Mouse (Mus musculus): ENCODE measurements at regions not wholly inside any gene's neighbourhood (a gene's known extent, or its start where the extent isn't known, plus 50 kb on each side); places are given as distances from the start of the nearest gene placed in this dataset.

DNA sequence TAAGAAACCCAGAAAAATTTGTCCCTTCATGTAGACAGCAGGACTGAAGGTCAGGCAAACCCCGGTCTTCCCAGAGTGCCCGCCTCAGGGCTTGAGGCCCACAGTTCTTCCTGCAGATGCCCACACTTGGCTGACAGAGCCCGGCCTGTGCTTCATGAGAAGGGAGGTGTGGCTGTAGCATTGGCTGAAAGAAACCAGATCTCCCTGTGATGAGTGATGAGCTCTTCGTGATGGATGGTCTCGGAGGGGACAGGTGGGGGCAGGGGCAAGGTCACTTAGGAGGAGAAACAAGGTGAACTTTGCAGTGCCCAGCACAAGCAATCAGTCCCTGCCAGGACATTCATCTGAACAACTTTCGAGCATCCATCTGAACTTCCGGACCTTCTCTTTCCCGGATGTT is 298.7 kb upstream of the Ddhd1 start:
- no peak for DNase-seq (ENCODE audit: low read depth, low spot score)
- 84% methylated on average over 8 of the region's 8 CpGs for WGBS

DNA sequence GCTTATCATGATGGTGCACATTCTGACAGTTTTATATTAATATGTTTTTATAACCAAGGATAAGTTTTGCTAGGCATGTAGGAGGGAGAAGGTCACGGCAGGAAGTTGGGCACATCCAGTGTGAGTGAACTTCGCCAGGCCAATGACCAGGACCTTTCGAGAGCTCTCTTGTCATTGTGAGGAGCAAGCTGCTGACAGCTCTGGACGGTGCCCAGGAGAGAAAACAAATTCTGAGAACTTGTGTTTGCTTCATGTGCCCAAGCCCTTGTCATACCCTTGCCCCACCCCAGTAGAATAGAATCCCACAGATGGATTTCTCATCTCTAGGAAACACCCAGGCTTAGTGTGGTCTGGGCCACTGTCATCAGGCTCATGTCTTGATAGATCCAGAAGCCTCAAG is 304.5 kb upstream of the Ddhd1 start:
- DNase-seq (ENCODE audit: low read depth, low spot score), result no peak
- WGBS, result 88% methylated on average over 4 of the region's 4 CpGs

DNA sequence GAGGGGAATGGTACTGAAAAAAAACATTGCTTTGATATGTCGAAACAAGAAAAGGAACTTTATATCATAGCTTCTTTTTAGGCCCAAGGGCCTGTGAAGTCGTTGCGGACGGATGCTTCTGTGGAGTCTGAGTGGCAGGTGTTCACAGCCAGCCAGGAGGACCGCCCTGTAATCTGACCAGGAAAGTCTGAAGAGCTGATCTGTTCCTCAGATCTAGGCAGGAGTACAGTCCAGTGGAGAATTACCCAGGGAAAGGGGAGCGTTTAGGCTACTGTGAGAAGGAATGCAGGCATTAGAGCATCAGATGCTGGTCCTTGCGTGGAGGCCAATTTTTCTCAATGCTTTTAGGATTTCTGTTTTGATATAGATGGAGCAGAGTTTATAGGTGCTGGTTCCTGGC is 306.1 kb upstream of the Ddhd1 start:
- DNase-seq (ENCODE audit: low read depth, low spot score), result no peak
- 77% methylated on average over 7 of the region's 7 CpGs for WGBS

DNA sequence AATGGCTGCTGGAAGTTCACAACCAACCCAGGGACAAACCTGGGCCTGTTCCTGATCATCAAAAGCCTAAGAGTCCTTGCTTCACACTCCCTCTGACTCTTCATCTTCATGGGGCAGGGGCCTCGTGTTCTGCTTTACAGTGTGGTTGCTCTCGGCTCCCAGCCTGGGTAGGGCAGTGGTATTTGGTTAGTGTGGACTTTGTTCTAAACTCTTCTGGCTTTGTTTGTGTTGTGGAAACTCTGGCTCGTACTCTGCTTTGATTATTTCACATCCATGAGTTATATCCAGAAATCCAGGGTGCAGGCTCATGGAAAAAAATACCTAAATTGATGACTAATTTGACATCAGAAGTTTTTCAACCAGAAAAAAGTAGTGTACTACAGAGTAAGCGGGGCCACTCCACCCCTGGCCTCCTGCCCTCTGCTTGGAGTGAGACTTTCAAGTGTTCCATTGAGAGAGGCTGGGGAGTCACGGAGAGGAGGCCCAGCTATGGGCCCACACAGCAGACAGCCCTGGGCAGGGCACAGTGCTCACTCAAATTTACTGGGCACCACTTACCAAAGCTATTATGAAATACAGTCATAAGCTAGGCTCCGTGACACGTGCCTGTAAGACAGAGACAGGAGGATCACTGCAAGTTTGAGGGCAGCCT is 325.4 kb upstream of the Ddhd1 start:
- no peak for DNase-seq (ENCODE audit: low read depth, low spot score)
- 25% methylated on average over 7 of the region's 7 CpGs for WGBS

DNA sequence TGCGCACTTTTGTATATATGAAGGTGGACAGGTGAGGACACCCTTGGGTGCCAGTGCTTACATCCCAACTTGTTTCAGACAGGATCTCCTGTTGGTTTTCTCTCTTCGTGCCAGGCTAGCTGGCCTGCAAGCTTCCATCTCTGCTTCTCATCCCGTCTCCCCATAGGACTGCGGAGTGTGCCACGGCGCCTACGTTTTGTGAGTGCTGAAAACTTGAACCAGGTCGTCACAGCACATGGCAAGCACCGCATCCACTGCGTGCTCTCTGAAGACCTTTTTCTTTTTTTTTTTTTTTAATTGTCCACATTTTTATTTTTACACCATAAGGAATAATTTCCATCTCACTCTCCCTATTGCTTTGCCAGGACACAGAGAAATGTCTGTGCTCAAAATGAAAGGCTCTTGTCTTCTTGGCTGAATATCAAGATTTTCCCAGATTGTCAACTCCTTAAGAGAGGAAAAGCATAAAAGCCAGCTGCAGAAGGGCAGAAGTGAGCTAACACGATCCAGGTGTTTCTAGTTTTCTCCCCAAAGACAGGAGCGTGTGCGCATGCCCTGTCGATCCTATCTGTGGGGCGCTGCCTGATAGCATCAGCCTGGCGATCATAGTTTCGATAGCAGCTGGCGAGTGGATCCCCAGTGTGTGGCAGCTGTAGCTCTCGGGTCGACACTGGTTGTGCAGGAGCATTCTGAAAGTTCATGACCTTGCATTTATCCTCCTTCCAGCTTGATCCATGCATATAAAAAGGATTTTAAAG is 326.4 kb upstream of the Ddhd1 start:
- 71% methylated on average over 20 of the region's 20 CpGs for WGBS
- no peak for DNase-seq (ENCODE audit: low read depth, low spot score)

DNA sequence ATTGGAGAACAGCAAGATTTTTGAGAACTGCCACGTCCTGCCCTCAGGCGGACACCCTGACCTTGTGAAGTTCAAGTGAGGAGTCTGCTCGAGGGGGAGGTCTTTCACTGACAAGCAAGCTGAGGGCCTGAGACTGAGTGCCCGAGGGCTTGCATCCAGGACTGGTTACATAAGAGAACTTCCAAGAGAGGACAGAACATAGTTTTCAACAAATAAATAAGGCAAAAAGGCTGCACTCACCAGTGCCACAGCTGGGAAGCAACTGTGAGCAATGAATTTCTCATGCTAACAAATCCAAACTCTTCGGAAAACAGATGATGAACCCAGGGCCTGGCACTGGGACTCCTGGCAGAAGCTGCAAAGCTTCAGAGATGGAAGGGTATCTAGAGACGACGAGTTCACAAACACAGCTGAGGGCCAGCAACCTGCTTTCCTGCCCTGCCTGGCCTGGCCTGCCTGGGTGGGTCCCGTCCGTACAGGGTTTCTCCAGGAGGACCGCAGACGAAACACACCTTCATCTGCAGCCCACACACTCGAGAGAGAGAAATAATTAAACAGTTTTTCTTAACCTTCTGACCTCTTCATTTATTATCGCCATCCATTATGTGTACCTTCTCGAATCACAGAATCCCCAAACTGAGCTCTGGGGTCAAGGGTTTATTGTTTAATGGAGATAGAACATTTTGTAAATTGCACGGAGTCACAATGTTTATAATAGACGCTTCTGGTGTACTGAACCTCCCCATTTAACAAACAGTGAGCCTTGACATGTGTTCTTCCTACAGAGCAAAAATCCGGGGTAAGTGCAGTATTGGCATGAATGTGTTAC is 334.3 kb upstream of the Ddhd1 start:
- DNase-seq (ENCODE audit: low read depth, low spot score), result no peak
- WGBS, result 37% methylated on average over 17 of the region's 17 CpGs

DNA sequence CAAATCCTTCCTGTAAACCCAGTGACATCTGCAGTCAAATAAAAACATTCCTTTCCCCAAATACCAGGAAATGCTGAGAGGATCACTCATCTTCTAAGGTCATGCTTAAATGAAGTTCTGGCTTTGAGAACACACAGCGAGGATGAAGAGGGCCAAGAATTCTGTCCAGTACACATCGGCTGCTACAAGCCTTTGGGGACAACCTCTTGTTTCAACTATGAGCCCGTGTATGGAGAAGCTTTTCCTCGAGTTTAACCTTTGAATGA is 334.9 kb upstream of the Ddhd1 start:
- no peak for DNase-seq (ENCODE audit: low read depth, low spot score)
- 44% methylated on average over 4 of the region's 4 CpGs for WGBS

DNA sequence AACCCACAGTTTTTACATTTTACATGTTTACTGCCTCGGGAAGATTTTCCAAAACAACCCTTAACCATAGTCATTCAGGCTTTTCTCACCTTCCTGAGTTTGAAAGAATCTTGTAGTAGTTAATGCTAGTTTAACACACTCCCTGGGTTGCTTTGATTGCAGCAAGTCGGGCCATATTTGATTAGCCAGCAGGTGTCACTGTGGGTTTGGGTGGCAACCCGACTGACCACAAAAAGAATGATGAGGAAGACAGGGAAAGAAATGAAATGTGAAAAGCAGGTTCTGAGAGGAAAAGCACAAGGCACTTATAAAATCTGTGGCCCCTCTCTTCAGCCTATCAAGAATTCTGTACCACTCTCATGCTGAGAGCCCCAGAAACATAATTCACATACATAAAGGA is 335.7 kb upstream of the Ddhd1 start:
- DNase-seq (ENCODE audit: low read depth, low spot score), result no peak
- WGBS, result 5% methylated on average over 3 of the region's 3 CpGs

DNA sequence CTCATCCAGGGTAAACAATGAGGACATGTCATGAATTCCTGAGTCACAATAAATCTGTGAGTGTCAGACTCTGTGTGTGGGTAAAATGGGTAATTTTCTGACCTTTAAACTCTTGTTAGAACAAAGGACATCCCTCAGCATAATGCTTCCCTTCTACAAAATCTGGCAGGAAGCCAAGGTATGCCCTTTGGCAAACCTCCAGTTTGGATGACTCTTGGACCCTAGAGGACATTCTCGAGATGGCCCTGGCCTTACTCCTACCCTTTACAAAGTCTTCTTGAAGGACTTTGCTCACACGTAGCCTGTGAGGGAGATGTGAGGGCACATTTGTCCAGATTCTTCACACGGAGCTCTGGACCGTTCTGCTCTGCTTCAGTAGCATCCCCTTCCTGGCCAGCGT is 338.8 kb upstream of the Ddhd1 start:
- no peak for DNase-seq (ENCODE audit: low read depth, low spot score)
- WGBS, result 25% methylated on average over 5 of the region's 5 CpGs

DNA sequence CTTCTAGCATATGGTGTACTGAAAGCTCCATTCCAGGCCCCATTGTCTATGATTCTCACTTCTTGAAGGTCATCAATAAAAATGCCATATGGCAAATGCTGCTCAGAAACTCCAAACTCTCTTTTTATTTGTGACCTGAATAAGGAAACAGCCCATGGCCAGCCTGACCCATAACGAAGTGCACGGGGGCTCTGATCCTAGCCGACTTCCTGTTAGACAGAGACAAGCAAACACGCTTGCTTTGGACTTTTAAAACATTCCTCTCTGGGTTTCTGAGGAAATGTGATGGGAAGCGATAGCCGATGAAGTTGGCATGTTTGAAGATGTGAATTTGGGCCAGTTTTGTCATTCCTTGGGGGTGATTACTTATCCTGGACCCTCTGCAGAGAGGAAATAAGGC is 346.1 kb upstream of the Ddhd1 start:
- no peak for DNase-seq (ENCODE audit: low read depth, low spot score)
- WGBS, result 80% methylated on average over 6 of the region's 6 CpGs

DNA sequence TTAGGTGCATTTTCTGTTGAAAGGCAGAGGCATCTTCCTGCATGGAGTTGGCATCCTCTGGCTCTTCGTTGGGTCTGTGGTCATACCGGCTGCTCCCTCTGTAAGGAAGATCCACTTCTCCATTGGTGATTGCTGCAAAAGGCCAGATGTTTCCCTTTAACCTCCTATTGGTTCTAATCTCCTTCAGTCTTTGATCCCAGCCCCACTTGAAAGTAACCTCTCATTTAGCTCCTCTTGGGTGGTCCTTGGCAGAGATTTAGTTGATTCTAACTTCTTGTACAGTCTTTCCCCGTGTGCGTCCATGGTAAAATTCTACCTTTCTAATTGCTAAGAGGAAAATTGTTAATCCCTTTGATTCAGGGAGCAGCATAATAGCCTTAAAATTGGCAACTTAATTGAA is 347.4 kb upstream of the Ddhd1 start:
- no peak for DNase-seq (ENCODE audit: low read depth, low spot score)
- 81% methylated on average over 4 of the region's 4 CpGs for WGBS

DNA sequence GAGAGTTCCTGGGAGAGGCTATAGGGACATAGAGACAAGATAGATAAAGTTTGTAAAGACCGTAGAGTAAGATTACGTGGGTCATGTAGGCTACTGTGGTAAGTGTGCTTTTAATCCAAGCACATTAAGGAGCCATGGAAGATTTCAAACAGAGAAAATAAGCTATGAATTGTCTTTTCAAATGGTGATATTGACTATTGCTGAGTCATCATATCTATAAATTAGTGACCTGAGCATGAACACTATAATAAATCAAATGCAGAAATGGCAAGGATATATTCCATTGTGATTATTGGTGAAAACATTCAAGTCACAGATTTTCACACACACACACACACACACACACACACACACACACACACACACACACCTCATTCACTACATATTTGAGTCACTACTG is 355.3 kb upstream of the Ddhd1 start:
- DNase-seq (ENCODE audit: low read depth, low spot score), result no peak
- 98% methylated on average over 2 of the region's 2 CpGs for whole genome bisulfite sequencing

DNA sequence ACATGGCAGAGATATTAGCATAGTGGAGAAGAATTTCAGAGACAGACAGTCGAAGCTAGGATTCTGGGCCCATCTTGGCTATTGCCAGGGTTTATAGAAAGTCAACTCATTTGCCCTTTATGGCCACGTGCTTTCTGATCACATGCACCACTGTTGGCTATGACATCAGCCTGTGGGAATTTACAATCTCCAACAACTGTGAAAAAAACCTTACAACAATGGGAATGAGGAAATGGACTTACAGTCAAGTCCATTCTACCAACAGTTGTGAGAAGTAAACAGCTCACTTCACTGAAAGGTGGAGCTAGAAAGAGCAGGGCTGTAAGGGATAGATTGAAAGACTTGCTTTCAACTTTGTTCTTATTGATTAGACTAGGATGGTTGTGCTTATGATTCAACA is 356.1 kb upstream of the Ddhd1 start:
- DNase-seq (ENCODE audit: low read depth, low spot score), result peak; percentile 39
- 16% methylated on average over 2 of the region's 2 CpGs for WGBS

DNA sequence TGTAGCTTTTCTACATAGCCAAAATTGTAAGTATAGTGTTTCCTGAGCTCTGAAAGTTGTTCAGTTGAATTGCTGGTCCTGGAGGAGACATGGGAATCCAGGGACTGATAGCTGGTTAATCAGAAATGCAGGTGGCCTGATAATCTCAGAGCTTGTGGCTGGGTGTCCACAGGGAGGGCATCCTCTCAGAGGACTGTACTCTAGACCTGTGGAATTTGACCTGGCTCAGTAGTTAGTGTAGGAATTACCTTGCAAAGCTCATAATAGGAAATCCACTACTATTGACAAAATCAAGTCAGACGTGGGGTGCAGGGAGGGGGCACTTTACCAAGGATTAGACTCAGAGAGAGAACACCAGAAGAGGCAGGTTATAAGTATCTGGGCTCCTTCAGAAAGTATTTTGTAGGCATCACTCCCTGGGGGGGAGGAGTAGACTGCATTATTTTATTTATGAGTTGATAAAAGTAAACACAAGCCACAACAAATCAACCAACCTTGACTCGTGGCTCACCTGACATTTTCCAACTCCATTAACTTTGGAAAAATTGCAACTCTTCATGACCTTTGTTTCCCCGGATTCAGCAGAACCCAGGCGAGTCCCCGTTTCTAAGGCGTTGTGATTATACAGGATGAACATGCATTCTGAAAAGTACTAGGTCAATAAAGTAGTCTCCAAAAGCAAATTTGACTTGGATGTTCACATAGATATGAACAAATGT is 357.9 kb upstream of the Ddhd1 start:
- 68% methylated on average over 6 of the region's 6 CpGs for WGBS
- no peak for DNase-seq (ENCODE audit: low read depth, low spot score)

DNA sequence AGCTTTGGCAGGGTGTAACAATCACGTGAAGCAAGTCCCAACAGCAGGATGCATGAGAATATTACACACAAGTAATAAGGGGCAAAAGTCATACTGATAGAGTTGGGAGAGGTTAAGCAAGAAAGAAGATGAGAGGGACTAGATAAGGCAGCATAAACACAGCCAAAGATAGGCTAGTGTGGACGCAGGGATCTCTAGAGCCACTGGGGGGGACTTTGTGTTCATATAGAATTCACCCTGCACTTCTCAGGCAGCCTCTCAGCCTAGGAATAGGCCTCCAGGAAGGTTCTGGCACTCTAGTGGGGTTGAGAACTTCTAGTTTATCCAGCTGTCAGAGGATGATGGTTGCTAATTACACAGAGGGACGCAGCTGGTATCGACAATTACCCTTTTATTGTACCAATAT is 358.8 kb upstream of the Ddhd1 start:
- WGBS, result 12% methylated on average over 4 of the region's 4 CpGs
- peak; percentile 27 for DNase-seq (ENCODE audit: low read depth, low spot score)

DNA sequence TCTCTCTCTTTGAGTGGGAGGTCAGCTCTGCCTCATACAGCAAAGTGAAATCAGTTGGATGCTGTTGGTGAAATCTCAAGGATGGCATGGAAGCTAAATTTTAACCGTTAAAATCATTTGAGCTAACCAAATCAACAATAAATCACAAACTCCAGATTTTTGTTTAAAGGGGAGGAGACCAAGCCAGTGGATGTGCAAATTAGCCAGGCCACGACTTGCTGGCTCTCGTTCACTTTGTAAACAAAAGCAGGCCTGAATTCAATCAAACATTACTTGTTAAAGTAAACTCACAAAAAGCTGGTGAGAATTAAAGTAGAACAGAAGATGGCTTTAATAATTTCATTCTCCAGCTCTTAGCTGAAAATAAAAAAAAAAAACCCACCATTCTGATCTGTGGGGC is 359.3 kb upstream of the Ddhd1 start:
- 20% methylated on average over 3 of the region's 3 CpGs for WGBS
- DNase-seq (ENCODE audit: low read depth, low spot score), result no peak

DNA sequence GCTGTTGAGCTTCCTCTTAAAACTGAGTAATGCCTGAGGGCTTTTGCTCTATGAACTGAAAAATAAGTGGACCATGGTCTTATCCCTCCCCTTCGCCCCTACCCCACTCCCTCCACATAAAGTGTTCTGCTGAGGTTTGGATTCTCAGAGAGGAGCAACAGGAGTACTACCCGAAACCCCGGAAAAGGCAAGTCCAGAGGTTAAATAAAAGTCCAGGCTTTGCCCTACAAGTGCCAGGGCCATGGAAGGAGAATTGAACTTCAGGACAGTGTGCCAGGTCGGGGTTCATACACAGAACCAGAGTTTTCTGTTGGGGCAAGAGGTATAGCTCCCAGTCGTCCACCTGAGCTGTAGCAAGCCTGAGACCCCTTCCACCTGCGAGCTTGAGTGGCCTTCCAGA is 360.0 kb upstream of the Ddhd1 start:
- no peak for DNase-seq (ENCODE audit: low read depth, low spot score)
- WGBS, result 78% methylated on average over 6 of the region's 6 CpGs

DNA sequence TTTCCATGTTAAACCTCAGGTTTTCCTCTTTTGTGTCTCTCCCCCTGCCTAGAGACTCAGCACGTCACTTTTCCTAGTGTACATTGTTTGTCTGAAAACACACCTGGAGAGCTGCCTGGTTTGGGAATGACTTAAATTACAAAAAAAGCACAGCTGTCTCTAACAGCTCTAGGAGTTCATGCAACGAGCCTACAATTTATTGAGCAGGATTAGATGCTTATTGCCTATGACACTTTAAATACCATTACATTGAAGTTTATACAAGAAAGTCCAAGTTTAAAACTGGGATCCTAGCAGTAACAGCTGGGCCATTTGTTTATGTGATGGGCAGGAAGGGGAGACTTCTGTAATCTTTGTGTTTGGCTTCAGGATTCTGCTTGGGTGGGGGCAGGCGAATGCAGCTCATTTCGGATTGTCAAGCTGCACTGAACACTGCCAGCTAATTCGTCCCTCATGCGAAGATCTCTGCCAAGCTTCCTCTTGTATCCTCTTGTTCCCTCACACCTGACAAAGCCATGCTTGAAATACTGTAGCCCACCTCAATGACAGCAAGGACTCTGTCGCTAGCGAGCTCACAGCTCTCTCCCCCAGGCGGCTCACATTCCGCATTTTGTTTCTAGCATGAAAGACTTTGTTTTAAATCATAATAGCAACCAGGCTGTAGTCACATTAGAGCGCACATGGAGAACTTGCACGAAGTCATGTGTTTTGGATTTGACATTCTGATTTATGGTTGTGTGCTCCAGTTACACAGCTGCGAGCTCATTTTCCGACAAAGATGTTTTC is 359.8 kb upstream of the Gm15217 start:
- 63% methylated on average over 14 of the region's 14 CpGs for WGBS
- DNase-seq (ENCODE audit: low read depth, low spot score), result no peak

DNA sequence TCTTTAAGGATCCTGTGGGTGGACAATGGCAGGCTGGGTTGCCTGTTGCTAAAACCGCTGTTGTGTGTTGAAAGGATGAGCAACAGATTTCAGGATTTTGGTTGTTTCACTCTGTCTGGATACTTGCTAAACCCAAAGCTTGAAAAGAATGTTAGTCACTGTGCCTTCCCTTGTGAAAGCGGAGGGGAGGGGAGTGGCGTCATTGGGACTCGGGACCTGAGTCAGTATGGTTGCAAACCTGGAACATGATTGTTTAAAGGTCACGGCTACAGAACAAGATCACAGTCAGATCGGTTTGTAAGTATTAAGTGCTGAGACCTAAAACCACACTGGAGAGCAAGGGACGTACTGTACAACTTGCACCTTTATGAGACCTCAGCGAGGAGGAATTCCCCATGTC is 344.9 kb upstream of the Gm15217 start:
- DNase-seq (ENCODE audit: low read depth, low spot score), result no peak
- 79% methylated on average over 8 of the region's 8 CpGs for WGBS

All from large intestine, adult 2 months (tissue).